Mouse (Mus musculus) forebrain, embryonic 11.5 days (tissue): ENCODE results near the gene Natd1. TPM values are rescaled to one million over a fixed set of nuclear protein-coding genes. Genes with fewer than 3 reads are reported as not detected.
A peak's percentile ranks its signal among the peaks of the same experiment; 100 is the strongest.

Source experiments
- ATAC-seq: fragments of 200-750 bp; cut with Nextera tagmentation; replicated peaks from 2 replicates; pipeline ENCODE4 v1.8.0; 2017; ENCODE audit warnings: moderate TSS enrichment; ENCODE audit not compliant: low FRiP score
- DNase-seq: peaks from one replicate; pipeline ENCODE4 v3.0.0-alpha.2; 2017; ENCODE audit warnings: low spot score
- H3K27ac ChIP-seq: fragments of 300-500 bp; sonication (generic); 2 replicates; pipeline ENCODE4 v1.5.1; 2014; ENCODE audit warnings: low read depth, low read length
- H3K27me3 ChIP-seq: fragments of 300-500 bp; sonication (generic); 2 replicates; pipeline ENCODE4 v1.6.1; 2014; ENCODE audit warnings: mild to moderate bottlenecking, low read length, mixed read lengths; ENCODE audit not compliant: control insufficient read depth, insufficient read depth
- H3K36me3 ChIP-seq: fragments of 300-500 bp; sonication (generic); 2 replicates; pipeline ENCODE4 v1.6.1; 2014; ENCODE audit warnings: mild to moderate bottlenecking, low read length, moderate library complexity, mixed read lengths; ENCODE audit not compliant: control insufficient read depth, insufficient read depth
- H3K4me1 ChIP-seq: fragments of 300-500 bp; sonication (generic); replicated peaks from 2 replicates; pipeline ENCODE4 v1.6.1; 2014; ENCODE audit warnings: low read length, mixed read lengths; ENCODE audit not compliant: control insufficient read depth, insufficient read depth
- H3K4me2 ChIP-seq: fragments of 300-500 bp; sonication (generic); 2 replicates; pipeline ENCODE4 v1.6.1; 2014; ENCODE audit warnings: low read depth, mild to moderate bottlenecking, low read length, moderate library complexity, mixed read lengths; ENCODE audit not compliant: severe bottlenecking
- H3K4me3 ChIP-seq: fragments of 300-500 bp; sonication (generic); 2 replicates; pipeline ENCODE4 v1.5.1; 2014; ENCODE audit warnings: low read depth, low read length
- H3K9ac ChIP-seq: fragments of 300-500 bp; sonication (generic); 2 replicates; pipeline ENCODE4 v1.6.1; 2014; ENCODE audit warnings: low read length
- H3K9me3 ChIP-seq: fragments of 300-500 bp; sonication (generic); 2 replicates; pipeline ENCODE4 v1.6.1; 2016; ENCODE audit warnings: low read length, mixed read lengths; ENCODE audit not compliant: control insufficient read depth
- WGBS: fragments of 180-500 bp; shearing (Covaris S2); extraction: QIAGEN DNeasy Blood & Tissue Kit; methylation state at CpG from one replicate; pipeline ENCODE4 v1.1.7; 2014; 5-methylcytosine and 5-hydroxymethylcytosine counted together
- polyA plus RNA-seq: library from polyadenylated mRNA; unstranded; fragments of >200 nt; fragmentation: Nextera tagmentation; extraction: Ambion mirVana; gene quantifications from 2 replicates; pipeline ENCODE4 v1.2.1, GENCODE M21; 2014

The Natd1 gene
- 25.7 and 26.1 TPM in 2 replicates for polyA plus RNA-seq

DNA sequence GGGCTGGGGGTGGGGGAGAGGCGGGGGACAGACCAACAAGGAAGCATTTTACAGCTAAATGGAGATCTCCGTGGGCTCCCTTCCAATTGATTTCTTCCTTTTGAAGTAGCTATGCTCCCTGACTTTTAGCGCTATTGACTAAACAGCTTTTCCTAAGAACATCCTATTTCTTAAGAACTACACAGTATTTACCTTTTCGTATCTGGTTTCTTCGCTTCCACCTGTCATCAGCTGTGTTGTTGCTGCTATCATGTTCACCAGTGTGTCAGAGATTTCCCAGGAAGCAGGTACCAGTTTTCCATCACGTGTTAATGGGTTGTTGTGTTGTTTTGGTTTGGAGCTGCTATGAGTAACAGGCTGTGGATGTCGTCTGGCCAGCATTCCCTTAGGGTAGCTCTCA is at the start of gene Natd1:
TSS of gene Natd1 (minus strand) at position 260 of the 400 bp plus-strand sequence.
- 46% methylated on average over 7 of the region's 7 CpGs for WGBS
- no peaks in the 10 kb centered on the region for H3K9me3 ChIP-seq
- peak within 1 kb of the TSS; percentile 86 for H3K4me2 ChIP-seq
- H3K4me1 ChIP-seq = peaks cover 2% of the 10 kb centered on the region; the same call in 1 of the 2 replicates
- ATAC-seq (no peak), DNase-seq (no peak)
- H3K27ac ChIP-seq = peak within 1 kb of the TSS; percentile 68
- H3K36me3 ChIP-seq = no peaks in the 10 kb centered on the region
- H3K27me3 ChIP-seq = no peaks in the 10 kb centered on the region
- peak within 1 kb of the TSS; percentile 86 for H3K9ac ChIP-seq
- H3K4me3 ChIP-seq = peak within 1 kb of the TSS; percentile 95

DNA sequence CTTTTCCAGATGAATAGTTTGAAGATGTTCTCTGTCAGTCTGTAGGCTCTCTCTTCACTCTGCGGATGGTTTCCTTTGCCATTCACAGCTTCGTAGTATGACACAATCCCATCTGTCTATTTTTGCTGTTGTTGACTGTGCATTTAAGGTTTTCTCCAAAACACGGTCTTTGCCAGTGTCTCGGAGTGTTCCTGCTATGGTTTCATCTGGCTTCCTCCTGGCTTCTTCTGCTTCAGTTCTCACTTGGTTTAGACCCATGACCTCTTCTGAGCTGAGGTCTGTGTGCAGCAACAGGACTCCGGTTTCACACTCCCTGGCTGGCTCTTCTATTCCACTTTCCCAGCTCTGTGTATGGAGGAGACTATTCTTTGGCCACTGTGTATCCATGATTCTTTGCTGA is 48.2 kb upstream of the Natd1 start:
- no peaks in the 10 kb centered on the region for H3K36me3 ChIP-seq
- H3K4me3 ChIP-seq = no peak overlapping the region
- 86% methylated on average over 5 of the region's 5 CpGs for WGBS
- no peak overlapping the region for H3K27ac ChIP-seq
- no peaks in the 10 kb centered on the region for H3K27me3 ChIP-seq
- no peak for ATAC-seq
- H3K4me2 ChIP-seq = no peak overlapping the region
- H3K4me1 ChIP-seq = no peaks in the 10 kb centered on the region
- H3K9me3 ChIP-seq = no peaks in the 10 kb centered on the region
- DNase-seq = no peak
- no peak overlapping the region for H3K9ac ChIP-seq

DNA sequence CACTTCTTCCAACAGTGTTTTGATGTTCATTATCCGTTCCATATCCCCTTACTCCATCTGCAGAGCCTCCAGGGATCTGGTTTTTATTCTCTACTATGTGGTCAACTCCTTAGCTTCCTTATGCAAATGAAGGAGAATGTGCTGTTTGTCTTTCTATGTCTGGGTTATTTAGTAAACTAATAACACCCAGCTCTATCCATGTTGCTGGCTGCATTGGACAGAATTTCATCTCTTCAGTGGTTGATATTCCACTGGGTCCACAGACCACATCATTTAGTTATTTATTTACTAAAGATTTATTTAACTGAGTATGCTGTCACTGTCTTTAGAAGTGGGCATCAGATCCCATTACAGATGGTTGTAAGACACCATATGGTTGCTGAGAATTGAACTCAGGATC is 46.6 kb upstream of the Natd1 start:
- 78% methylated on average over 1 of the region's 1 CpGs for WGBS
- no peak overlapping the region for H3K4me3 ChIP-seq
- H3K4me1 ChIP-seq = no peaks in the 10 kb centered on the region
- H3K27me3 ChIP-seq = no peaks in the 10 kb centered on the region
- H3K27ac ChIP-seq = no peak overlapping the region
- no peaks in the 10 kb centered on the region for H3K36me3 ChIP-seq
- no peak for ATAC-seq
- no peak overlapping the region for H3K4me2 ChIP-seq
- H3K9me3 ChIP-seq = no peaks in the 10 kb centered on the region
- DNase-seq = no peak
- no peak overlapping the region for H3K9ac ChIP-seq

DNA sequence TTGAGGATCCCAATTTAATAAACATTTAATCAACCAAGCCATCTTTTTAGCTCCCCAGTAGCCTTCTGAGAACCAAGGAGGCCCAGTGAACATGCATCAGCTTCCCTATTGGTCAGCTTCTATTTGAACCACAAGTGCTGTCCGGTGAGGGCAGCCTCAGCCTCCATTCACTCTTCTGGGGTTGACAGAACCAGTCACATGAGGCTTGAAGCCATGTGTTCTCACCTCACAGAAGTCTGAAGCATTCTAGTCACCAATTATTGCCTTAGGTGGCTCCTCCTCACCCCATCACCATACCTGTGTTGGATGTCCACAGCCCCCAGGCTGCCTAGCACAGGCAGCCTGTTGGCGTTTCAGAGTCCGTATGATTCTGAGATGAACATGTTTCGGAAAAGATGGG is 44.4 kb upstream of the Natd1 start:
- H3K36me3 ChIP-seq = no peaks in the 10 kb centered on the region
- no peaks in the 10 kb centered on the region for H3K4me1 ChIP-seq
- H3K9me3 ChIP-seq = no peaks in the 10 kb centered on the region
- no peak for ATAC-seq
- H3K4me2 ChIP-seq = no peak overlapping the region
- no peak overlapping the region for H3K9ac ChIP-seq
- H3K27me3 ChIP-seq = no peaks in the 10 kb centered on the region
- H3K27ac ChIP-seq = no peak overlapping the region
- no peak overlapping the region for H3K4me3 ChIP-seq
- no peak for DNase-seq
- 91% methylated on average over 4 of the region's 4 CpGs for WGBS

DNA sequence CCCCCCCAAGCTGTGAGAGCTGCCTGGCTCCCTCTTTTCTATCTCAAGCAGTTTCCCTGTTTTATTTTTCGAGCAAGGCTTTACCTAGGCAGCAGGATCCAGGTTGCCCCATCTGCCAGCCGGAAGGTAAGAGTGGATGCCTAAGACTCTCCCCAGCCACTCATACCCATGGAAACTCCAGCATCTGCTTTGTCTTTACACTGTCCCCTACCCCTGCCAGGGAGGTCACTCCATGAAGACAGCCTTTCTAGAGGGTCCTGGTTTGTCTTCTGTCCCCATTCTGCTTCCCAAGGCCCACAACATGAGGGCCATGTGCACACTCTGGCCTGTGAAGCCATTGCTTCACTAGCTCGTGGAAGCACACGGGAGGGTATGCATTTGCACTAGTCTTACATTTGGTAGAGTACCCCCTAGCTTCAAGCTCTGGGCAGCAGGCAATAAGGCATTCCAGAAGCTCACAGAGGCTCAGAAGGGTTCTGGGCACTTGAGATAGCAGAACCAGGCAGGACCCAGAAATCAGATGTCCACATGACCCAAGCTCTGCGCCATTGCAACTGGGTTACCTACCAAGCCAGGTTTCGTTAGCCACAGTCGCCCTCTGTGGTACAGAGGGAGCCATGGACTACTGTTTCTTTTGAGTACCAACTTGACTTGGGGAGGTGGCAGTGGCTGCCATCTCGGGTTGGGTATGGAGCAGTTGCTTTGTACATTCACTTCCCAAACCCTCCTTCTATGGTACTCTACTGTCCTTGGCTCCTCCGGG is 41.3 kb upstream of the Natd1 start:
- DNase-seq = no peak
- Histone ChIP-seq H3K27me3 (no peaks in the 10 kb centered on the region), H3K4me3 (no peak overlapping the region), H3K27ac (no peak overlapping the region), H3K4me2 (no peak overlapping the region), H3K36me3 (no peaks in the 10 kb centered on the region), H3K9ac (no peak overlapping the region), H3K4me1 (no peaks in the 10 kb centered on the region), H3K9me3 (no peaks in the 10 kb centered on the region)
- 78% methylated on average over 9 of the region's 9 CpGs for WGBS
- ATAC-seq = no peak

DNA sequence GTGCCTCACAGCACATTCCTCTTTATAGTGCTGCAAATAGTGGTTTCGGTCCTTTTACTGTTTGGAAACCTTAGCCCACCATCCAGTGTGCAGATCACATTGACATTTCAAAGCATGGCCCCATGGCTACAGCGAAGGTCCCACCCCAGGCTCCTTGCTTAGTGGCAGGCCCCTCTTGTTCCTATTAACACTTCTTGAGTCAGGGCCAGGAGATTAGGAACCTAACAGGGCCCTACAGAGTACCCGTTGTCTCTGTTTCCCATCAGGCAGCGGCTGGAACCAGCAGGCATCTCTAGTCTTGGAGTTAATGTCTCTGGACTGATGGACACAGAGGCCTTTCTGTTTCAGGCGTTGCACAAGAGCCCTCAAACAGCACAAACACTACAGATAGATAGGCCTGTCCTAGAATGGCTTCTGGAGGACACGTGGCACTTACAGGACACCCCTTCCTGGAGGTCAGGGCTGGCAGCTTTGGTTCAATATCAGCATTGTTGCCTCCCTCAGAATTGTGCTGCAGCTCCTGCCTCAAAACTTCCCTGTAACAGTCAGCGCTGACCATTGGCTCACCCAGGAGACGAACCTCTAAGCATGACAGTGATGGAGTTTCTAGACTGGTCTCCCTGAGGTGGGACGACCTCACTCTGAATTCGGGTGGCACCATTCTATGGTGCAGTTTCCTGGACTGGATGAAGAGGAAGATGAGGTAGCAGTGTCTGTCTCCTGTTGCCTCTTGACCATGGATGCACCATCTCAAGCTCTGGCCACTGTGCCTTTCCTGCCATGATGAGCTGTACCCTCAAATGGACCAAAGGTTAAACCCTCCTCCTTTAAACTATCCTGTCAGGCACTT is 39.9 kb upstream of the Natd1 start:
- no peaks in the 10 kb centered on the region for H3K4me1 ChIP-seq
- no peaks in the 10 kb centered on the region for H3K27me3 ChIP-seq
- H3K9me3 ChIP-seq = no peaks in the 10 kb centered on the region
- H3K36me3 ChIP-seq = no peaks in the 10 kb centered on the region
- H3K4me3 ChIP-seq = no peak overlapping the region
- ATAC-seq (no peak), DNase-seq (no peak)
- H3K4me2 ChIP-seq = no peak overlapping the region
- 78% methylated on average over 10 of the region's 10 CpGs for WGBS
- H3K27ac ChIP-seq = no peak overlapping the region
- H3K9ac ChIP-seq = no peak overlapping the region

DNA sequence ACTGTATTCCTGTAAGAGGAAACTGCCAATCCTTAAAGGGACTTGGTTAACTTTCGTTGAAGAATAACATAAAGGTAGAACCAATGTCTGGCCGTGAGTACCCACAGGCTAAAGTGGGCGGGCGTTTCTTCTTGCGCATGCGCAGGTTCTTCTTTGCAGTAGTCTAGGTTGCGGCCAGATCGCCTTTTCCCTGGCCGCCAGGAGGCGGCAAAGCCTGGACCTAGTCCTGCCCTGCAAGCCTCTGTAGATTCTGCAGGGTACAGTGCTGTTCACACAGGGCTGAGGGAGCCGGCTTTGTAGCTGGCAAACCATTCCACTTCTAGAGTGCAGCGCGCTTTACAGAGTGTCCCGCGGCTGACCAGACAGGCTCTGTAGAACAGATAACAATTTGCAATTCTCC is 39.3 kb upstream of the Natd1 start:
- H3K27me3 ChIP-seq = no peaks in the 10 kb centered on the region
- H3K9me3 ChIP-seq = no peaks in the 10 kb centered on the region
- H3K4me3 ChIP-seq = no peak overlapping the region
- 6% methylated on average over 15 of the region's 15 CpGs for WGBS
- no peak overlapping the region for H3K9ac ChIP-seq
- no peaks in the 10 kb centered on the region for H3K4me1 ChIP-seq
- no peak overlapping the region for H3K27ac ChIP-seq
- DNase-seq (peak; percentile 93), ATAC-seq (peak; percentile 94)
- H3K36me3 ChIP-seq = no peaks in the 10 kb centered on the region
- no peak overlapping the region for H3K4me2 ChIP-seq

DNA sequence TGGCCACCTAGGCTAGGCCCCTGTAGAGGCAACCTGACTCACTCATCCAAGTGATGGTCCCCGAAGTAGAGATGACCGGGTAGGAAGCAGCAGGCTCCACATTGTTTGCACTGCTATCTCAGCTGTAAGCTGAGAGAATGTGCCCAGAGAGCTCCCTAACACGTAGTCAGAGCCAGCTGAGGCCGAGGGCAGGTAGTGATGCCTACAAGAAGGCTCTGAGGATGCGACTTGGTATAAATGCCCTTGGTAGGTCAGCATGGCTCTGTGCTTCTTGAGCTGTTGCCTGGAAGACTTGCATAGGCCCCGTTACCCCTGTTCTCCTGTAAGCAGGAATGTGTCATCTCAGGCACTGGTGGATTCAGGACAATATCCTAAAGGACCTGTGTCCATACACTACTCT is 38.4 kb upstream of the Natd1 start:
- H3K4me2 ChIP-seq = no peak overlapping the region
- DNase-seq = no peak
- WGBS = 89% methylated on average over 6 of the region's 6 CpGs
- H3K27me3 ChIP-seq = no peaks in the 10 kb centered on the region
- ATAC-seq = no peak
- H3K36me3 ChIP-seq = no peaks in the 10 kb centered on the region; the same call in 1 of the 2 replicates
- H3K9ac ChIP-seq = no peak overlapping the region
- H3K27ac ChIP-seq = no peak overlapping the region
- no peaks in the 10 kb centered on the region for H3K4me1 ChIP-seq
- H3K9me3 ChIP-seq = no peaks in the 10 kb centered on the region
- H3K4me3 ChIP-seq = no peak overlapping the region
